Comparison of ENCODE assay signal across 15 mouse cellular contexts in the genomic region with DNA sequence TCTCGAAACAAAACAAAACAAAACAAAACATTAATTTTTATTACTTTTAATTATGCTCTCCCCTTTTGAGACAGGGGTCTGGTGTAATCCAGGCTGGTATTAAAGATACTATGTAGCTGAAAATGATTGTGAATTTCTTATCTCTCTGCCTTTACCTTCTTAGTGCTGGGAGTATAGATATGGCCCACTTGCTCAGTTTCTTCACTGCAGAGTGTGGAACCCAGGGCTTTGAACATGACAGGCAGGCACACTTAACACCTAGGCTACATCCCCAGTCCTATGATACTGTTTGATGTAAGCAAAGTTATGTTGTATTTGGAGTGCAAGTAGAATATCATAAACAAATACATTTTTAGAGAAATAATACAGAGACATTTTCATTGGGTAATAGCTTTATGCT.
"Had no signal": no experiment of that assay in that cellular context is flagged by ENCODE, and none has a peak within 500 bp of the region (broad histone marks: within the 10 kb centered on the region; RNA-seq: fewer than 3 reads in every experiment).

No protein-coding gene starts in this region.

- H3K9ac ChIP-seq: lung, embryonic 14.5 days; midbrain, embryonic 13.5 days; midbrain, embryonic 15.5 days; neural tube, embryonic 12.5 days; stomach, embryonic 15.5 days had no signal

- DNase-seq: lung, adult 18-20 months; lung, embryonic 14.5 days; lung, postnatal 10 days; lung, postnatal 4 days; right cerebral cortex, postnatal 14 days; thymus, adult 2 months; thymus, postnatal 14 days; thymus, postnatal 36 days had no signal

- H3K4me1 ChIP-seq: megakaryocyte, embryonic 14.5 days; midbrain, embryonic 10.5 days; midbrain, embryonic 13.5 days; midbrain, embryonic 15.5 days; neural tube, embryonic 12.5 days; stomach, embryonic 15.5 days had no signal

- H3K27me3 ChIP-seq: megakaryocyte, embryonic 14.5 days; midbrain, embryonic 13.5 days; midbrain, embryonic 15.5 days; neural tube, embryonic 12.5 days; stomach, embryonic 15.5 days had no signal

- H3K9me3 ChIP-seq: megakaryocyte, embryonic 14.5 days; midbrain, embryonic 10.5 days; midbrain, embryonic 13.5 days; midbrain, embryonic 15.5 days; neural tube, embryonic 12.5 days; stomach, embryonic 15.5 days had no signal

- H3K4me3 ChIP-seq: megakaryocyte, embryonic 14.5 days; midbrain, embryonic 10.5 days; midbrain, embryonic 13.5 days; midbrain, embryonic 15.5 days; neural tube, embryonic 12.5 days; stomach, embryonic 15.5 days had no signal

- ATAC-seq: midbrain, embryonic 13.5 days; midbrain, embryonic 15.5 days had no signal

- H3K4me2 ChIP-seq: lung, embryonic 14.5 days; midbrain, embryonic 13.5 days; midbrain, embryonic 15.5 days; neural tube, embryonic 12.5 days; stomach, embryonic 15.5 days had no signal

- H3K27ac ChIP-seq: midbrain, embryonic 10.5 days; midbrain, embryonic 13.5 days; midbrain, embryonic 15.5 days; neural tube, embryonic 12.5 days; stomach, embryonic 15.5 days; stomach, postnatal 0 days had no signal
